In genomic region chr4:147350541-147350940, GRCm38 (mm10) we compare ENCODE assay signal across 14 mouse cellular contexts. TPM values are rescaled to one million over a fixed set of nuclear protein-coding genes. Genes with fewer than 3 reads are reported as not detected.
A peak's percentile ranks its signal among the peaks of the same experiment; 100 is the strongest.
DNase-seq lines count a peak whose midpoint lies in the region; ATAC-seq lines count a peak whose summit lies in the region.
"Not testable (repeated sequence)": the region's sequence is repeated elsewhere in the genome, so short reads cannot be mapped to it uniquely, and the experiment has no call there.
"Had no signal": no experiment of that assay in that cellular context is flagged by ENCODE, and none has a peak within 500 bp of the region (broad histone marks: within the 10 kb centered on the region; RNA-seq: fewer than 3 reads in every experiment).

No protein-coding gene starts in this region.

- peaks cover 44% of the 10 kb centered on the region for H3K9me3 ChIP-seq in embryonic facial prominence, embryonic 15.5 days (replicated peaks)
- H3K9me3 ChIP-seq in hindbrain, embryonic 12.5 days (replicated peaks) = peaks cover 52% of the 10 kb centered on the region
- peaks cover 45% of the 10 kb centered on the region for H3K9me3 ChIP-seq in kidney, embryonic 16.5 days (ENCODE audit: low read length)
- H3K9me3 ChIP-seq in midbrain, embryonic 12.5 days = peaks cover 50% of the 10 kb centered on the region

- not testable (repeated sequence) for H3K4me3 ChIP-seq in embryonic facial prominence, embryonic 15.5 days (replicated peaks); hindbrain, embryonic 12.5 days; kidney, embryonic 16.5 days (ENCODE audit: low read length); midbrain, embryonic 12.5 days

- not testable (repeated sequence) for H3K4me2 ChIP-seq in embryonic facial prominence, embryonic 15.5 days (replicated peaks); hindbrain, embryonic 12.5 days (replicated peaks); kidney, embryonic 16.5 days (replicated peaks; ENCODE audit: low read depth, low read length); midbrain, embryonic 12.5 days (replicated peaks)

- H3K9ac ChIP-seq in embryonic facial prominence, embryonic 15.5 days; hindbrain, embryonic 12.5 days; kidney, embryonic 16.5 days (replicated peaks; ENCODE audit: low read length); midbrain, embryonic 12.5 days (replicated peaks): not testable (repeated sequence)

- not testable (repeated sequence) for H3K4me1 ChIP-seq in embryonic facial prominence, embryonic 15.5 days; hindbrain, embryonic 12.5 days; kidney, embryonic 16.5 days (ENCODE audit: insufficient read depth, low read length); midbrain, embryonic 12.5 days

- H3K36me3 ChIP-seq in embryonic facial prominence, embryonic 15.5 days; hindbrain, embryonic 12.5 days; kidney, embryonic 16.5 days (ENCODE audit: insufficient read depth, low read length); midbrain, embryonic 12.5 days: not testable (repeated sequence)

- peak; percentile 8 to 10 for DNase-seq in heart, adult 9 months (ENCODE audit: low spot score in 2 of 2)
- DNase-seq in lung, postnatal 10 days = peak; percentile 21
- peak; percentile 1 for DNase-seq in thymus, postnatal 0 days (ENCODE audit: low spot score)

- 79% methylated on average over 2 of the region's 2 CpGs for WGBS in embryonic facial prominence, embryonic 15.5 days
- 85% methylated on average over 2 of the region's 2 CpGs for WGBS in hindbrain, embryonic 12.5 days
- 87% methylated on average over 2 of the region's 2 CpGs for WGBS in kidney, embryonic 16.5 days
- 87% methylated on average over 2 of the region's 2 CpGs for WGBS in midbrain, embryonic 12.5 days

- H3K27ac ChIP-seq in embryonic facial prominence, embryonic 15.5 days (replicated peaks); hindbrain, embryonic 12.5 days; kidney, embryonic 16.5 days (ENCODE audit: low read length); midbrain, embryonic 12.5 days (replicated peaks): not testable (repeated sequence)

- not testable (repeated sequence) for H3K27me3 ChIP-seq in embryonic facial prominence, embryonic 15.5 days; hindbrain, embryonic 12.5 days; kidney, embryonic 16.5 days (ENCODE audit: insufficient read depth, low read length); midbrain, embryonic 12.5 days

- ATAC-seq in embryonic facial prominence, embryonic 15.5 days (ENCODE audit: insufficient number of reproducible peaks, low FRiP score, low TSS enrichment, low read depth) = peak; percentile 51; the same call in 1 of the 2 replicates
- ATAC-seq in hindbrain, embryonic 12.5 days (ENCODE audit: low FRiP score) = peak; percentile 64; the same call in 1 of the 2 replicates
- ATAC-seq in kidney, embryonic 16.5 days (ENCODE audit: low FRiP score, low TSS enrichment) = 0 out of 2 replicates have a peak, but pooled peaks have one; percentile 35
- peak; percentile 44; the same call in 1 of the 2 replicates for ATAC-seq in midbrain, embryonic 12.5 days (ENCODE audit: low FRiP score, low read depth)

RNA-seq across cellular contexts. Expression of gene Zfp978, which starts 10.6 kb away (rescaled TPM):
- not detected in 2 replicates for polyA plus RNA-seq in embryonic facial prominence, embryonic 15.5 days (2015; fragmentation: Nextera tagmentation; extraction: Ambion mirVana)
- polyA plus RNA-seq in hindbrain, embryonic 12.5 days (2016; fragmentation: Nextera tagmentation; extraction: Ambion mirVana) = 0.21 TPM in 1 of 2 replicates, not detected in the other
- polyA plus RNA-seq in kidney, embryonic 16.5 days (2015; fragmentation: Nextera tagmentation; extraction: Ambion mirVana) = not detected in 2 replicates
- not detected in 2 replicates for polyA plus RNA-seq in midbrain, embryonic 12.5 days (2016; fragmentation: Nextera tagmentation; extraction: Ambion mirVana)
- polyA plus RNA-seq in thymus, postnatal 0 days (2015; fragmentation: Nextera tagmentation; extraction: Ambion mirVana) = not detected in 2 replicates
- polyA plus RNA-seq: adrenal gland, adult 2 months; cerebellum, adult 2 months; forebrain, embryonic 14.5 days; liver, adult 2 months; macrophage; neural tube, embryonic 12.5 days; small intestine, adult 2 months had no signal

RNA-seq across cellular contexts. Expression of gene Zfp988, which starts 45.1 kb away (rescaled TPM):
- polyA plus RNA-seq in embryonic facial prominence, embryonic 15.5 days (2015; fragmentation: Nextera tagmentation; extraction: Ambion mirVana) = not detected in 2 replicates
- 0.08 TPM in 1 of 2 replicates, not detected in the other for polyA plus RNA-seq in hindbrain, embryonic 12.5 days (2016; fragmentation: Nextera tagmentation; extraction: Ambion mirVana)
- polyA plus RNA-seq in kidney, embryonic 16.5 days (2015; fragmentation: Nextera tagmentation; extraction: Ambion mirVana) = 0.17 and 0.24 TPM in 2 replicates
- not detected in 2 replicates for polyA plus RNA-seq in midbrain, embryonic 12.5 days (2016; fragmentation: Nextera tagmentation; extraction: Ambion mirVana)
- polyA plus RNA-seq in thymus, postnatal 0 days (2015; fragmentation: Nextera tagmentation; extraction: Ambion mirVana) = 0.48 and 0.60 TPM in 2 replicates
- polyA plus RNA-seq: adrenal gland, adult 2 months; forebrain, embryonic 14.5 days; liver, adult 2 months; macrophage; small intestine, adult 2 months had no signal
